Mouse (Mus musculus) midbrain, embryonic 10.5 days (tissue): Measurements from ENCODE around the gene Akap8. TPM values are rescaled to one million over a fixed set of nuclear protein-coding genes. Genes with fewer than 3 reads are reported as not detected.

ENCODE experiments used
- DNase-seq: peaks from one replicate; pipeline ENCODE4 v3.0.0-alpha.2; 2017; ENCODE audit warnings: low spot score
- H3K27ac ChIP-seq: fragments of 300-500 bp; sonication (generic); replicated peaks from 2 replicates; pipeline ENCODE4 v1.5.1; 2016; ENCODE audit warnings: mild to moderate bottlenecking
- H3K27me3 ChIP-seq: fragments of 300-500 bp; sonication (generic); 2 replicates; pipeline ENCODE4 v1.6.1; 2016; ENCODE audit warnings: low read depth, mild to moderate bottlenecking; ENCODE audit not compliant: poor library complexity, severe bottlenecking
- H3K36me3 ChIP-seq: fragments of 300-500 bp; sonication (generic); 2 replicates; pipeline ENCODE4 v1.6.1; 2016; ENCODE audit warnings: mild to moderate bottlenecking, moderate library complexity
- H3K4me1 ChIP-seq: fragments of 300-500 bp; sonication (generic); 2 replicates; pipeline ENCODE4 v1.6.1; 2016
- H3K4me3 ChIP-seq: fragments of 300-500 bp; sonication (generic); 2 replicates; pipeline ENCODE4 v1.5.1; 2016; ENCODE audit warnings: mild to moderate bottlenecking, moderate library complexity
- H3K9me3 ChIP-seq: fragments of 300-500 bp; sonication (generic); replicated peaks from 2 replicates; pipeline ENCODE4 v1.6.1; 2016; ENCODE audit warnings: mild to moderate bottlenecking
- WGBS: fragments of 180-500 bp; shearing (Covaris S2); methylation state at CpG from one replicate; pipeline ENCODE4 v1.1.7; 2016; 5-methylcytosine and 5-hydroxymethylcytosine counted together
- polyA plus RNA-seq: library from polyadenylated mRNA; unstranded; fragments of >200 nt; fragmentation: Nextera tagmentation; extraction: Ambion mirVana; gene quantifications from 2 replicates; pipeline ENCODE4 v1.2.1, GENCODE M21; 2016

Akap8 gene
- polyA plus RNA-seq, 1 experiment from 2014 or later = 130 TPM

- H3K4me1 ChIP-seq = no peaks in the 10 kb centered on the region
- H3K27me3 ChIP-seq = no peaks in the 10 kb centered on the region
- WGBS = 90% methylated on average over 3 of the region's 3 CpGs
These were observed 45.5 kb downstream of the Akap8 start for GRCm38 (mm10) chr17:32275568-32275967.

GRCm38 (mm10) chr17:32269151-32269550 is 51.9 kb downstream of the Akap8 start:
- WGBS = 90% methylated on average over 7 of the region's 7 CpGs
- no peak overlapping the region for H3K27ac ChIP-seq
- H3K4me1 ChIP-seq = no peaks in the 10 kb centered on the region
- peaks cover 44% of the 10 kb centered on the region for H3K36me3 ChIP-seq
- no peaks in the 10 kb centered on the region for H3K27me3 ChIP-seq
- H3K4me3 ChIP-seq = no peak overlapping the region
- no peaks in the 10 kb centered on the region for H3K9me3 ChIP-seq
- no peak for DNase-seq

More at GRCm38 (mm10) chr17:32275568-32275967, 45.5 kb downstream of the Akap8 start:
- no peak for DNase-seq
- Histone ChIP-seq H3K36me3 (peaks cover 24% of the 10 kb centered on the region; the same call in 1 of the 2 replicates), H3K9me3 (no peaks in the 10 kb centered on the region), H3K27ac (no peak overlapping the region), H3K4me3 (no peak overlapping the region)

- Histone ChIP-seq H3K36me3 (peaks cover 44% of the 10 kb centered on the region), H3K4me1 (no peaks in the 10 kb centered on the region), H3K27ac (no peak overlapping the region), H3K4me3 (no peak overlapping the region), H3K9me3 (no peaks in the 10 kb centered on the region), H3K27me3 (no peaks in the 10 kb centered on the region)
- 97% methylated on average over 3 of the region's 3 CpGs for WGBS
- no peak for DNase-seq
These were observed 52.5 kb downstream of the Akap8 start for GRCm38 (mm10) chr17:32268540-32268960.

- WGBS = 83% methylated on average over 2 of the region's 2 CpGs
- no peak for DNase-seq
- peaks cover 43% of the 10 kb centered on the region for H3K36me3 ChIP-seq
- H3K4me1 ChIP-seq = no peaks in the 10 kb centered on the region
- H3K9me3 ChIP-seq = no peaks in the 10 kb centered on the region
- H3K27me3 ChIP-seq = no peaks in the 10 kb centered on the region
- no peak overlapping the region for H3K27ac ChIP-seq
- no peak overlapping the region for H3K4me3 ChIP-seq
These were observed 52.9 kb downstream of the Akap8 start for GRCm38 (mm10) chr17:32268096-32268495.

- Histone ChIP-seq H3K27ac (no peak overlapping the region), H3K36me3 (peaks cover 40% of the 10 kb centered on the region), H3K27me3 (no peaks in the 10 kb centered on the region), H3K9me3 (no peaks in the 10 kb centered on the region), H3K4me1 (no peaks in the 10 kb centered on the region), H3K4me3 (no peak overlapping the region)
- no peak for DNase-seq
- WGBS = 95% methylated on average over 1 of the region's 1 CpGs
These were observed 53.4 kb downstream of the Akap8 start for GRCm38 (mm10) chr17:32267617-32268016.

- H3K27me3 ChIP-seq = no peaks in the 10 kb centered on the region
- H3K4me1 ChIP-seq = peaks cover 3% of the 10 kb centered on the region
These were observed 57.4 kb downstream of the Akap8 start for GRCm38 (mm10) chr17:32263672-32264071.

GRCm38 (mm10) chr17:32262831-32263559 is 58.0 kb downstream of the Akap8 start:
- Histone ChIP-seq H3K4me3 (no peak overlapping the region), H3K9me3 (no peaks in the 10 kb centered on the region), H3K4me1 (peaks cover 9% of the 10 kb centered on the region), H3K36me3 (peaks cover 28% of the 10 kb centered on the region), H3K27me3 (no peaks in the 10 kb centered on the region), H3K27ac (no peak overlapping the region)
- 95% methylated on average over 8 of the region's 8 CpGs for WGBS
- no peak for DNase-seq

More at GRCm38 (mm10) chr17:32263672-32264071, 57.4 kb downstream of the Akap8 start:
- Histone ChIP-seq H3K9me3 (no peaks in the 10 kb centered on the region), H3K4me3 (no peak overlapping the region), H3K27ac (no peak overlapping the region), H3K36me3 (peaks cover 30% of the 10 kb centered on the region)
- 97% methylated on average over 2 of the region's 2 CpGs for WGBS
- no peak for DNase-seq

- Histone ChIP-seq H3K27me3 (no peaks in the 10 kb centered on the region), H3K9me3 (no peaks in the 10 kb centered on the region), H3K27ac (no peak overlapping the region), H3K4me3 (no peak overlapping the region), H3K36me3 (peaks cover 18% of the 10 kb centered on the region), H3K4me1 (peaks cover 19% of the 10 kb centered on the region)
- DNase-seq = no peak
- 98% methylated on average over 2 of the region's 2 CpGs for WGBS
These were observed 62.2 kb downstream of the Akap8 start for GRCm38 (mm10) chr17:32258869-32259268.

GRCm38 (mm10) chr17:32257944-32258343 is 63.1 kb downstream of the Akap8 start:
- Histone ChIP-seq H3K9me3 (no peaks in the 10 kb centered on the region), H3K27ac (peak overlapping the region; percentile 66), H3K4me3 (peak overlapping the region; percentile 22; the same call in 1 of the 2 replicates), H3K4me1 (peaks cover 19% of the 10 kb centered on the region), H3K27me3 (no peaks in the 10 kb centered on the region), H3K36me3 (peaks cover 25% of the 10 kb centered on the region)
- WGBS = 41% methylated on average over 6 of the region's 6 CpGs
- peak; percentile 26 for DNase-seq

- Histone ChIP-seq H3K27me3 (no peaks in the 10 kb centered on the region), H3K27ac (peak overlapping the region; percentile 66; the same call in 1 of the 2 replicates), H3K36me3 (peaks cover 30% of the 10 kb centered on the region), H3K4me3 (no peak overlapping the region), H3K4me1 (peaks cover 19% of the 10 kb centered on the region), H3K9me3 (no peaks in the 10 kb centered on the region)
- WGBS = 89% methylated on average over 2 of the region's 2 CpGs
- no peak for DNase-seq
These were observed 63.6 kb downstream of the Akap8 start for GRCm38 (mm10) chr17:32257452-32257851.

GRCm38 (mm10) chr17:32256896-32257295 is 64.1 kb downstream of the Akap8 start:
- DNase-seq = no peak
- 85% methylated on average over 2 of the region's 2 CpGs for WGBS
- H3K27ac ChIP-seq = no peak overlapping the region
- H3K9me3 ChIP-seq = no peaks in the 10 kb centered on the region
- no peaks in the 10 kb centered on the region for H3K27me3 ChIP-seq
- peaks cover 19% of the 10 kb centered on the region for H3K4me1 ChIP-seq
- H3K36me3 ChIP-seq = peaks cover 32% of the 10 kb centered on the region
- no peak overlapping the region for H3K4me3 ChIP-seq
